Mouse (Mus musculus): ENCODE data around the gene Naip5.
"Not testable (repeated sequence)": the region's sequence is repeated elsewhere in the genome, so short reads cannot be mapped to it uniquely, and the experiment has no call there.

GRCm38 (mm10) chr13:100166378-100166777 lies 79.7 kb downstream of the Naip5 start:
- not testable (repeated sequence) for TF ChIP-seq CTCF (IDR thresholded peaks at IDR 0.05; ENCODE audit: low read depth, low read length); POLR2A (IDR thresholded peaks at IDR 0.05; ENCODE audit: extremely low read depth, insufficient read depth, low read length)
